In the genomic region with DNA sequence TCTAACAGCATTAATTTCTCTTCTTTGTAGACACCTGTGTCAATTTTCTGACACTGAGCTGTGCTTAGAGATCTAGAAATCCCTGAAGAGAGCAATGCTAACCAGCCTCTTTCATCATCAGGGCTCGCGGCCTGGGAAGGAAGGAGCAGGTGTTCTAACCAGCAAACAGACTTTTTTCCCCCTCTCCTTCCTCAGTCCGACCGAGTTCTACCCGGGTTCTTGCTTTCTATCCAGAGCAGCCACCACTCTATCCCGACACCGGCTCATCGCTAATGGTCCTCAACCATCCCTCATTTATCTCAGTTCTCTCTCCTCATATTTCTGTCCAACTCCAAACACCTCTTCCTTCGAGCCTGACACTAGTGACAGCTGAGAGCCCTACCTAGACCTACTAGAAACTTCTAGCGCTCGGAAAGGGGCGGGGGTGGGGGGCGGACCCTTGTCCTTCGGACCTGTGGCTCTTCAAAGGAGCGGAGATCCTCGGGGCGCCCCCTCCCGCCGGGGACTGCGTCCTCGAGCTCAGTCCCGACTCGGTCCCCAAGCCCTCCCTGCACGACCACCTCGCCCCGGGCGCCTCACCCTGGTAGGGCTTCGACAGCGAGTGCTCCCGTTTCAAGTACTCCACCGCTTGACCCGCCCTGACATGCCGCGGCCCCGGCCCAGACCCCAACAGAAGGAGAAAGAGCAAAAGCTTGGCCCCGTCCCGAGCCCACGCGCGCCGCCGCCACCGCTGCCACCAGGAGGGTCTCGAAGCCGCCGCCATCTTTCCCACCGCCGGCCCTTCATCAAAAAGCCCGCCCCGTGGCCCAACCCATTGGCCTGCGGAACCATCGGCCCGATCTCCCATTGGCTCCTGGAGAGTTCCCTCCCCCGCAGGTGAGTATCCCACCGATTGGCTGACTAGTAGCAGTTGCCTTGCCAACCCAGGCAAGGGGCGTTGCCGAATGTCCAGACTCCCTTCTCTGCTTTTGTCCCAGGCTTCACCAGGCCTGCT, we compare ENCODE assay signal across 7 mouse cellular contexts. TPM values are rescaled to one million over a fixed set of nuclear protein-coding genes. Genes with fewer than 3 reads are reported as not detected.
DNase-seq lines count a peak whose midpoint lies in the region; ATAC-seq lines count a peak whose summit lies in the region.

TSS of gene Lman2l (minus strand) at position 801 of the 994 bp plus-strand sequence.

- intact Hi-C loops in left cerebral cortex, postnatal 36 days (cut with DNase I) = loop anchor here (1.0 to 5.0 kb wide), 3 partner anchors 27 to 77 kb away; partner anchors contain the start of genes Cnnm3, Cnnm4 and Kansl3

- peak; percentile 100 for ATAC-seq in intestine, embryonic 16.5 days
- peak; percentile 100 for ATAC-seq in midbrain, embryonic 11.5 days (ENCODE audit: low FRiP score)

- DNase-seq in adrenal gland, adult 8-10 months = peak; percentile 96
- DNase-seq in embryo, embryonic 9.5 days (ENCODE audit: extremely low spot score) = peak; percentile 96
- DNase-seq in gastrocnemius, postnatal 4 days (ENCODE audit: low spot score in 2 of 2) = peak; percentile 83 to 94
- DNase-seq in left cerebral cortex, postnatal 36 days (ENCODE audit: low spot score in 2 of 2) = peak; percentile 94
- DNase-seq in midbrain, embryonic 11.5 days (ENCODE audit: low spot score, missing footprints) = peak; percentile 98
- DNase-seq in skeletal muscle tissue, adult 2 months (ENCODE audit: low read depth, low spot score) = peak; percentile 90

- H3K36me3 ChIP-seq in intestine, embryonic 16.5 days (ENCODE audit: control insufficient read depth, insufficient read depth, low read length) = no peaks in the 10 kb centered on the region
- H3K36me3 ChIP-seq in midbrain, embryonic 11.5 days (ENCODE audit: control insufficient read depth, insufficient read depth, low read length) = no peaks in the 10 kb centered on the region

- peak within 1 kb of the TSS; percentile 87 for H3K9ac ChIP-seq in intestine, embryonic 16.5 days (ENCODE audit: low read depth, low read length)
- peak within 1 kb of the TSS; percentile 84 for H3K9ac ChIP-seq in midbrain, embryonic 11.5 days (ENCODE audit: low read length)

- H3K27me3 ChIP-seq in intestine, embryonic 16.5 days (replicated peaks; ENCODE audit: control insufficient read depth, insufficient read depth, low read length) = no peaks in the 10 kb centered on the region
- H3K27me3 ChIP-seq in midbrain, embryonic 11.5 days (ENCODE audit: control insufficient read depth, insufficient read depth, low read length) = no peaks in the 10 kb centered on the region

- peak within 1 kb of the TSS; percentile 83 for H3K4me2 ChIP-seq in intestine, embryonic 16.5 days (ENCODE audit: low read depth, low read length)
- H3K4me2 ChIP-seq in midbrain, embryonic 11.5 days = peak within 1 kb of the TSS; percentile 73

- peak within 1 kb of the TSS; percentile 87 for H3K4me3 ChIP-seq in intestine, embryonic 16.5 days (ENCODE audit: low read length)
- peak within 1 kb of the TSS; percentile 74 for H3K4me3 ChIP-seq in midbrain, embryonic 11.5 days (ENCODE audit: low read depth, low read length)

- WGBS in intestine, embryonic 16.5 days = under 1% methylated on average over 57 of the region's 57 CpGs
- WGBS in midbrain, embryonic 11.5 days = under 1% methylated on average over 57 of the region's 57 CpGs

- no peaks in the 10 kb centered on the region for H3K9me3 ChIP-seq in intestine, embryonic 16.5 days (ENCODE audit: control insufficient read depth, low read length)
- no peaks in the 10 kb centered on the region for H3K9me3 ChIP-seq in midbrain, embryonic 11.5 days (ENCODE audit: control insufficient read depth, low read length)

- peaks cover 3% of the 10 kb centered on the region; the same call in 1 of the 2 replicates for H3K4me1 ChIP-seq in intestine, embryonic 16.5 days (ENCODE audit: control insufficient read depth, insufficient read depth, low read length)
- no peaks in the 10 kb centered on the region for H3K4me1 ChIP-seq in midbrain, embryonic 11.5 days (ENCODE audit: control insufficient read depth, insufficient read depth, low read length)

- peak within 1 kb of the TSS; percentile 43; the same call in 1 of the 2 replicates for H3K27ac ChIP-seq in intestine, embryonic 16.5 days (ENCODE audit: low read length)
- H3K27ac ChIP-seq in midbrain, embryonic 11.5 days (ENCODE audit: low read depth, low read length) = peak within 1 kb of the TSS; percentile 68; the same call in 1 of the 2 replicates

RNA-seq across cellular contexts. Expression of gene Lman2l, which starts in this region (rescaled TPM):
- 10 to 100 TPM; 43.0 to 59.8 (median 46.6) TPM for total RNA-seq in adrenal gland, adult 8-10 months (2022)
- total RNA-seq in gastrocnemius, postnatal 4 days (2021) = 10 to 100 TPM; 18.1 to 23.0 TPM
- 29.8 and 32.1 TPM in 2 replicates for polyA plus RNA-seq in intestine, embryonic 16.5 days (2015; fragmentation: Nextera tagmentation; extraction: Ambion mirVana)
- 10 to 100 TPM; 34.3 to 43.6 TPM for total RNA-seq in left cerebral cortex, postnatal 36 days (2021)
- 35.6 and 35.7 TPM in 2 replicates for polyA plus RNA-seq in midbrain, embryonic 11.5 days (2014; fragmentation: Nextera tagmentation; extraction: Ambion mirVana)

Comparison
In these comparisons a context has a peak if more than half of its experiments do, and no peak if none do; other contexts are left out.
1. Peak in every context shown above with its lines: DNase-seq, ATAC-seq, H3K4me3 ChIP-seq and H3K27ac ChIP-seq.